Mouse (Mus musculus) G1E (cell line): ENCODE results near the gene Perp.

Source experiments
- CTCF ChIP-seq: IDR thresholded peaks from 2 replicates; pipeline ENCODE4 v1.5.1; 2012; ENCODE audit warnings: low read depth, low read length, inconsistent platforms, mixed read lengths
- GATA1 ChIP-seq: IDR thresholded peaks from 2 replicates; pipeline ENCODE4 v1.6.1; 2012; ENCODE audit warnings: borderline replicate concordance, low read length, inconsistent platforms, mixed read lengths
- GATA2 ChIP-seq: IDR thresholded peaks from 2 replicates; pipeline ENCODE4 v1.6.1; 2012; ENCODE audit warnings: low read depth, low read length, inconsistent platforms, borderline replicate concordance
- TAL1 ChIP-seq: conservative IDR thresholded peaks from 2 replicates; pipeline ENCODE4 v1.6.1; 2012; ENCODE audit warnings: low read depth, low read length, inconsistent platforms, mixed read lengths

DNA sequence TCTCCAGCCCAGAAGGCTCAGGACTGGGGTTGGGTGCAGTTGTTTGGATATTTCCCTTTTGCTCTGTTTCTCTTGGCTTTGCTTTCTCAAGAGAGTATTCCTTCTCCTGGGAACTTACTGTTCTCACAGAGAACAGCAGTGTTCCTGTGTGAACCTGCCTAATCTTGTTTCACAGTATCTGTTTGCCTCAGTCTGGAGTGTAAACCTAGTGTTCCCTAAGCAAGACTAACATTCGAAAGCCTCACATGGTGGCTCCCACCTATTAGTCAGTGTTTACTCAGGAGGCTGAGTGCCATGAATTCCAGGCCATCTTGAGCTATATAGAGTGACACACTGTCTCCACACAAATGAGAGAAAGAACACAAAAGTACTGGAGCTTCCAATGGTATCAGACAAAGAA is 31.4 kb downstream of the Perp start:
- TF ChIP-seq CTCF (no peak), GATA1 (no peak), TAL1 (no peak), GATA2 (no peak)
